Comparison of ENCODE assay signal across 28 mouse cellular contexts in genomic region chr1:192202936-192203335, GRCm38 (mm10). TPM values are rescaled to one million over a fixed set of nuclear protein-coding genes. Genes with fewer than 3 reads are reported as not detected.
DNase-seq lines count a peak whose midpoint lies in the region; ATAC-seq and TF ChIP-seq lines count a peak whose summit lies in the region.
"Had no signal": no experiment of that assay in that cellular context is flagged by ENCODE, and none has a peak within 500 bp of the region (broad histone marks: within the 10 kb centered on the region; RNA-seq: fewer than 3 reads in every experiment).

No protein-coding gene starts in this region.

- intact Hi-C loops in left cerebral cortex, postnatal 4 days (cut with DNase I): no loop called here

- no peak for TF ChIP-seq POLR2A in cerebellum, adult 2 months (IDR thresholded peaks at IDR 0.05; ENCODE audit: borderline replicate concordance, insufficient read depth, low read length)

- no peaks in the 10 kb centered on the region for H3K9me3 ChIP-seq in hindbrain, postnatal 0 days (ENCODE audit: low read length)
- H3K9me3 ChIP-seq: embryonic facial prominence, embryonic 12.5 days; forebrain, embryonic 15.5 days; heart, embryonic 12.5 days; midbrain, embryonic 10.5 days; midbrain, embryonic 15.5 days; neural tube, embryonic 15.5 days had no signal

- H3K4me2 ChIP-seq in hindbrain, postnatal 0 days (ENCODE audit: low read depth, low read length): no peak overlapping the region
- H3K4me2 ChIP-seq: embryonic facial prominence, embryonic 12.5 days; forebrain, embryonic 15.5 days; heart, embryonic 12.5 days; hindbrain, embryonic 14.5 days; midbrain, embryonic 15.5 days; neural tube, embryonic 15.5 days had no signal

- no peak for TF ChIP-seq CTCF in cerebellum, adult 2 months (IDR thresholded peaks at IDR 0.05; ENCODE audit: borderline replicate concordance, insufficient read depth, low read depth, low read length)
- no peak for TF ChIP-seq CTCF in hindbrain, postnatal 0 days (IDR thresholded peaks at IDR 0.05; ENCODE audit: low read depth)

- no peak overlapping the region for H3K4me3 ChIP-seq in cerebellum, adult 2 months (replicated peaks; ENCODE audit: insufficient read depth, low read depth, low read length)
- no peak overlapping the region for H3K4me3 ChIP-seq in hindbrain, postnatal 0 days (ENCODE audit: low read length)
- H3K4me3 ChIP-seq: embryonic facial prominence, embryonic 12.5 days; forebrain, embryonic 15.5 days; heart, embryonic 12.5 days; midbrain, embryonic 10.5 days; midbrain, embryonic 15.5 days; neural tube, embryonic 15.5 days had no signal

- DNase-seq in left cerebral cortex, postnatal 4 days: peak; percentile 47
- no peak for DNase-seq in left cerebral cortex, adult 8-10 months (ENCODE audit: low spot score in 2 of 2)
- DNase-seq in cerebellum, adult 2 months: peak; percentile 81 to 84
- peak; percentile 65 to 79 for DNase-seq in cerebellum, postnatal 14 days
- no peak for DNase-seq in B cell, adult 2 months
- no peak for DNase-seq in lung, postnatal 14 days
- no peak for DNase-seq in hindbrain, postnatal 0 days (ENCODE audit: low spot score)
- DNase-seq: adrenal gland, adult 2 months; embryo, embryonic 11 days; heart, adult 18-20 months; kidney, adult 18-20 months; kidney, postnatal 10 days; layer of hippocampus, postnatal 36 days; liver; lung, adult 2 months; lung, postnatal 10 days; retina, postnatal 1 day; right cerebral cortex, postnatal 14 days had no signal

- whole genome bisulfite sequencing in cerebellum, adult 2 months: 5% methylated on average over 1 of the region's 1 CpGs
- 53% methylated on average over 1 of the region's 1 CpGs for WGBS in hindbrain, postnatal 0 days

- no peak overlapping the region for H3K9ac ChIP-seq in hindbrain, postnatal 0 days (replicated peaks; ENCODE audit: low read length)
- H3K9ac ChIP-seq: embryonic facial prominence, embryonic 12.5 days; forebrain, embryonic 15.5 days; heart, embryonic 12.5 days; hindbrain, embryonic 14.5 days; liver, embryonic 14.5 days; midbrain, embryonic 15.5 days; neural tube, embryonic 15.5 days had no signal

- no peaks in the 10 kb centered on the region for H3K36me3 ChIP-seq in hindbrain, postnatal 0 days (ENCODE audit: insufficient read depth, low read length)
- H3K36me3 ChIP-seq: embryonic facial prominence, embryonic 12.5 days; forebrain, embryonic 15.5 days; heart, embryonic 12.5 days; midbrain, embryonic 10.5 days; midbrain, embryonic 15.5 days; neural tube, embryonic 15.5 days had no signal

- H3K4me1 ChIP-seq in cerebellum, adult 2 months (ENCODE audit: control insufficient read depth, insufficient read depth, low read length): peaks cover 24% of the 10 kb centered on the region
- H3K4me1 ChIP-seq in hindbrain, postnatal 0 days (ENCODE audit: insufficient read depth, low read length): no peaks in the 10 kb centered on the region
- H3K4me1 ChIP-seq: embryonic facial prominence, embryonic 12.5 days; forebrain, embryonic 15.5 days; heart, embryonic 12.5 days; midbrain, embryonic 15.5 days; neural tube, embryonic 15.5 days had no signal

- no peak for ATAC-seq in hindbrain, postnatal 0 days
- ATAC-seq: forebrain, embryonic 15.5 days; inflammation-experienced regulatory T-cells, adult 6 months; midbrain, embryonic 15.5 days had no signal

- H3K27ac ChIP-seq in cerebellum, adult 2 months (ENCODE audit: insufficient read depth, low read length): peak overlapping the region; percentile 72
- H3K27ac ChIP-seq in hindbrain, postnatal 0 days: no peak overlapping the region
- H3K27ac ChIP-seq: embryonic facial prominence, embryonic 12.5 days; forebrain, embryonic 15.5 days; hindbrain, embryonic 14.5 days; liver, embryonic 14.5 days; midbrain, embryonic 10.5 days; midbrain, embryonic 15.5 days; neural tube, embryonic 15.5 days had no signal

- no peaks in the 10 kb centered on the region for H3K27me3 ChIP-seq in cerebellum, adult 2 months (ENCODE audit: control insufficient read depth, insufficient read depth, low read length)
- H3K27me3 ChIP-seq in hindbrain, postnatal 0 days (ENCODE audit: insufficient read depth, low read length): no peaks in the 10 kb centered on the region
- H3K27me3 ChIP-seq: embryonic facial prominence, embryonic 12.5 days; forebrain, embryonic 15.5 days; heart, embryonic 12.5 days; midbrain, embryonic 15.5 days; neural tube, embryonic 15.5 days had no signal

RNA-seq across cellular contexts. Expression of gene Kcnh1, which starts 12.4 kb away (rescaled TPM):
- total RNA-seq in left cerebral cortex, postnatal 4 days (2021): 10 to 100 TPM; 19.7 to 20.1 TPM
- total RNA-seq in left cerebral cortex, adult 8-10 months (2022): 10 to 100 TPM; 61.1 to 73.6 (median 64.3) TPM
- polyA plus RNA-seq in cerebellum, adult 2 months (2012; rRNA removed): 18.6 and 20.8 TPM in 2 replicates
- total RNA-seq in hindbrain, postnatal 0 days (2014; rRNA removed): 7.0 TPM in 2 replicates
- polyA plus RNA-seq in hindbrain, postnatal 0 days (2015; fragmentation: Nextera tagmentation; extraction: Ambion mirVana): 2.7 and 2.9 TPM in 2 replicates
- total RNA-seq: hematopoietic stem cell, adult 5-6 weeks had no signal
- polyA plus RNA-seq: inflammation-experienced regulatory T-cells, adult 6 months had no signal

Comparison
In these comparisons a context has a peak if more than half of its experiments do, and no peak if none do; other contexts are left out.
1. DNase-seq: peak in left cerebral cortex, postnatal 4 days (single experiment), cerebellum, adult 2 months (2 of 2) and cerebellum, postnatal 14 days (2 of 2); none in left cerebral cortex, adult 8-10 months (0 of 2), B cell, adult 2 months (0 of 2), lung, postnatal 14 days (single experiment) and hindbrain, postnatal 0 days (single experiment).